Mouse (Mus musculus): ENCODE results near the gene 2210016F16Rik. TPM values are rescaled to one million over a fixed set of nuclear protein-coding genes. Genes with fewer than 3 reads are reported as not detected.

2210016F16Rik gene
- total RNA-seq, 2 experiments from 2014 or later, result 29.2 to 30.6 TPM

Other genes with a start within 250 kb of the 2210016F16Rik start
- 28.7 and 32.6 TPM in 2 replicates for gene Idnk, start 227.6 kb downstream of the 2210016F16Rik start, total RNA-seq (2014; fragmentation: Nextera tagmentation)
- gene Idnk, start 227.6 kb downstream of the 2210016F16Rik start, total RNA-seq (2017), result 29.1 and 43.7 TPM in 2 replicates
- gene Ubqln1, start 169.6 kb downstream of the 2210016F16Rik start, total RNA-seq (2014; fragmentation: Nextera tagmentation), result 72.5 and 79.4 TPM in 2 replicates
- gene Ubqln1, start 169.6 kb downstream of the 2210016F16Rik start, total RNA-seq (2017), result 76.5 and 87.6 TPM in 2 replicates
- 13.4 and 20.4 TPM in 2 replicates for gene Gkap1, start 109.5 kb downstream of the 2210016F16Rik start, total RNA-seq (2014; fragmentation: Nextera tagmentation)
- 27.6 and 33.6 TPM in 2 replicates for gene Gkap1, start 109.5 kb downstream of the 2210016F16Rik start, total RNA-seq (2017)
- gene Kif27, start 26.1 kb downstream of the 2210016F16Rik start, total RNA-seq (2014; fragmentation: Nextera tagmentation), result not detected in 2 replicates
- gene Kif27, start 26.1 kb downstream of the 2210016F16Rik start, total RNA-seq (2017), result 0.50 and 0.75 TPM in 2 replicates
- 39.7 and 45.3 TPM in 2 replicates for gene Rmi1, start 17.0 kb upstream of the 2210016F16Rik start, total RNA-seq (2014; fragmentation: Nextera tagmentation)
- 38.2 and 40.3 TPM in 2 replicates for gene Rmi1, start 17.0 kb upstream of the 2210016F16Rik start, total RNA-seq (2017)
- gene Hnrnpk, start 18.1 kb upstream of the 2210016F16Rik start, total RNA-seq (2014; fragmentation: Nextera tagmentation), result 881 and 1,123 TPM in 2 replicates
- gene Hnrnpk, start 18.1 kb upstream of the 2210016F16Rik start, total RNA-seq (2017), result 2,464 and 2,675 TPM in 2 replicates
- gene Slc28a3, start 225.7 kb upstream of the 2210016F16Rik start, total RNA-seq (2014; fragmentation: Nextera tagmentation), result 1.4 TPM in 1 of 2 replicates, not detected in the other
- not detected in 2 replicates for gene Slc28a3, start 225.7 kb upstream of the 2210016F16Rik start, total RNA-seq (2017)